Mouse (Mus musculus): ENCODE measurements at regions not wholly inside any gene's neighbourhood (a gene's known extent, or its start where the extent isn't known, plus 50 kb on each side); places are given as distances from the start of the nearest gene placed in this dataset.

- TF ChIP-seq CTCF (IDR thresholded peaks at IDR 0.05; ENCODE audit: insufficient read depth, low read length) (no peak), POLR2A (IDR thresholded peaks at IDR 0.05; ENCODE audit: borderline replicate concordance, extremely low read depth, low read depth, low read length) (no peak)
Observed at GRCm38 (mm10) chr16:95918651-95919425, 71.9 kb downstream of the Psmg1 start.

Measured in lung, adult 2 months (tissue).